Mouse (Mus musculus) thymus, adult 2 months (tissue): ENCODE measurements around the gene Epha1. TPM values are rescaled to one million over a fixed set of nuclear protein-coding genes. Genes with fewer than 3 reads are reported as not detected.

Source experiments
- DNase-seq: peaks from one replicate; pipeline ENCODE4 v3.0.0; 2021
- H3K27ac ChIP-seq: fragments of 200-500 bp; 2 replicates; pipeline ENCODE4 v1.5.1; 2012; ENCODE audit warnings: low read length, control low read depth; ENCODE audit not compliant: control insufficient read depth, insufficient read depth
- H3K27me3 ChIP-seq: fragments of 200-500 bp; 2 replicates; pipeline ENCODE4 v1.6.1; 2012; ENCODE audit warnings: mild to moderate bottlenecking, low read length, moderate library complexity, mixed read lengths; ENCODE audit not compliant: control insufficient read depth, insufficient read depth
- H3K36me3 ChIP-seq: fragments of 200-500 bp; 2 replicates; pipeline ENCODE4 v1.6.1; 2012; ENCODE audit warnings: mild to moderate bottlenecking, low read length, moderate library complexity; ENCODE audit not compliant: control insufficient read depth, insufficient read depth
- H3K4me1 ChIP-seq: fragments of 200-500 bp; replicated peaks from 2 replicates; pipeline ENCODE4 v1.6.1; 2012; ENCODE audit warnings: low read length; ENCODE audit not compliant: control insufficient read depth, insufficient read depth
- H3K4me3 ChIP-seq: fragments of 200-500 bp; 2 replicates; pipeline ENCODE4 v1.5.1; 2012; ENCODE audit warnings: mild to moderate bottlenecking, low read length, control low read depth, moderate library complexity; ENCODE audit not compliant: control insufficient read depth, insufficient read depth
- CTCF ChIP-seq: fragments of 200-500 bp; IDR thresholded peaks from 2 replicates; pipeline ENCODE4 v1.5.1; 2012; ENCODE audit warnings: mild to moderate bottlenecking, control low read depth, low read length, moderate library complexity, borderline replicate concordance; ENCODE audit not compliant: control insufficient read depth, poor library complexity, insufficient read depth; ENCODE audit errors: extremely low read depth
- POLR2A ChIP-seq: fragments of 200-500 bp; IDR thresholded peaks from 2 replicates; pipeline ENCODE4 v1.6.1; 2012; ENCODE audit warnings: mild to moderate bottlenecking, low read length, control low read depth, moderate library complexity; ENCODE audit not compliant: control insufficient read depth, poor library complexity, insufficient read depth; ENCODE audit errors: extremely low read depth
- WGBS: fragments of 180-500 bp; shearing (Covaris S2); methylation state at CpG from one replicate; pipeline ENCODE4 v1.1.7; 2018; 5-methylcytosine and 5-hydroxymethylcytosine counted together
- polyA plus RNA-seq: library from polyadenylated mRNA; depleted of rRNA; stranded (reverse); fragments of >200 nt; gene quantifications from 2 replicates; pipeline ENCODE4 v1.2.3, GENCODE M21; 2012; rRNA removed

Gene Epha1
- polyA plus RNA-seq, result 3.6 and 4.7 TPM in 2 replicates

DNA sequence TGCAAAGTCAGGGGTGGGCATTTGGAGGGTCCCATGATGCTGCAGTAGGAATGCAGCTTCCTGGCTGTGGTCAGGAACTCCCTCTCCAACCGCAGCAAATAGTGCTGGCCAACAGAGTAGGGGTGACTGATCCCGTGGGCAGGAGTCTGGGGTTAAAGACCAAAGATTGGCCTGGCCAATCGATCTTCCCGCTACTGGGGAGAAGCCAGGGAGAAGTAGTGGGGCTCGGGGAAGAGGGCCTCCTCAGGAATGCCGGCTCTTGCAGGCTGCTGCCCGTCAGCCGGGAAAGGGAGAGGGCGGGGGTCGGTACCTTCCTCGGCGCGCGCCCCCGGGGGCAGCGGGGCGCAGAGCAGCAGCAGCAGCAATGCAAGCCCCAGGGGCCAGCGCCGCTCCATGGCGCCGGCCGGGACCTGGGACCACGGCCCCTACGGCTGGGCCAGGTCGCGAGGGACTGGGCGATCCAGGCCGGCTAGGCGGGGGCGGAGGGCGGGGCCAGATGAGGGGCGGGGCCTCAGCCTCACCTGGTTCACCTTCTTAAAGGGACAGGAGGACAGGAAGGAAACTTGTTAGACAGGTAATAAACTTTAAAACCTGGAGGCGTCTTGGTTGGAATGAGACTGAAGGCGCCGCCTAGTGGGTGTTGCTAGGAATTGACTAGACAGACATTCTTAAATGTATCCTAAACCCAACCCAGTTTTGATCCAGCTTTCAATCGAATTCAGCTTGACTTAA, at the start of gene Epha1:
Gene Epha1 (minus strand): TSS at position 453 of the 732 bp plus-strand sequence.
- H3K36me3 ChIP-seq, result no peaks in the 10 kb centered on the region
- H3K4me3 ChIP-seq, result peak within 1 kb of the TSS; percentile 27
- H3K27ac ChIP-seq, result no peak within 1 kb of the TSS
- 4% methylated on average over 36 of the region's 36 CpGs for WGBS
- H3K27me3 ChIP-seq, result no peaks in the 10 kb centered on the region
- peak; percentile 71 for DNase-seq
- TF ChIP-seq CTCF (no peak), POLR2A (no peak)
- H3K4me1 ChIP-seq, result peaks cover 3% of the 10 kb centered on the region

DNA sequence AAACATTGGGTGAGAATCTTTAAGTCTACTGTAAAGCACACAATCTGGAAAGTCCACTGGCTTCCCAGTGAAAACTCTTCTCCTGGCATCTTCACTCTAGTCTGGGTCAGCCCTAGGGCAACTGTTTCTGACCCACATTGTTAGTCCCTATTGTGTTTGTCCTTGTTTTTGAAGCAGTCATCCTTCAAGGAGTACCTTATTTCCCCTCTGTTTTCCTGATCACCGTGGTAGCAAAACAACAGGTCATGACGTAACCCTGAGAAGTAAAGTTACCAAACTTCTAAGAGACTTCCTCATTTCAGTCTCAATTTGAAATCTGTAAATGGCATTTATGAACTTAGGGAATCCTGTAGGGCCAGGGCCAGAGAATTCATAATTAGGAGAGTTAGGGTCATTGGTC, 48.4 kb upstream of the Epha1 start:
- WGBS, result 46% methylated on average over 2 of the region's 2 CpGs
- no peaks in the 10 kb centered on the region for H3K4me1 ChIP-seq
- TF ChIP-seq CTCF, result no peak
- TF ChIP-seq POLR2A, result no peak
- no peaks in the 10 kb centered on the region for H3K27me3 ChIP-seq
- DNase-seq, result no peak
- H3K27ac ChIP-seq, result no peak overlapping the region
- H3K4me3 ChIP-seq, result no peak overlapping the region
- no peaks in the 10 kb centered on the region for H3K36me3 ChIP-seq

DNA sequence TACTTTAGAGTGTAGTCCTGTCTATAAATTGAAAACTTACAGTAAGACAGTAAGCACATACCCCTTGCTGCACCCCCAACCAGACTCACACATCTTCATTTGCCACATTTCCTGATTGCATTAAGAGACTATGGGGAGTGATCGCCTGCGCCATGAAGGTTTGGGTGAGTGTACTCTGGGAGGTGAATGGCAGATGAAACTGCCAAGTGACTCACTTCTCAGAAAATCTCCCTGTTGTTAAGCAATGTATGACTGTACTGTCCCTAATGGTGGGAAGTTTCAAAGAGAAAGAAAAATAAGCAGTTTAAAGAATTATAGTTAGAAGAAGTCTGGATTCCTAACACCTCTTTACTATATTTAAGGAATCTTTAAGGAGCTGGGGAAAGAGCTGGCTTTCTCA, 46.4 kb upstream of the Epha1 start:
- WGBS, result 94% methylated on average over 2 of the region's 2 CpGs
- no peaks in the 10 kb centered on the region for H3K36me3 ChIP-seq

DNA sequence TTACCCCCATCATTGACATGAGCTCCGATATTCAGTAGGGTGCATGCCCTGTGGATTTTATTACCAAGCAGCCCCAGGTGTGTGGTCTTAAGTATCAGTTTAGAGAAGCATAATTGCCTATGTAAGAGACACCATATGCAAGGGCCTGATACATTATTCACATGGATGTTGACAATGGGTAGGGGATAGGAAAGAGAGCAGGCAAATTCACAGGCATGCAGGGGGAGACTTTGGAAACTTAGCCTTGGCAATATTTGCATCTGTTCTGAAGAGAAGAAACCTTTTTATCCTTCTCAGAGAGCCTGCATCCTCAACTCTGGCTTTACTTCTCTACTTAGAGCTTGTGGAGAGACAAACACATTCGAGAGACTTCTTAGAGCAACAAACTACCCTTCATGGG, 32.1 kb upstream of the Epha1 start, which contains the start of gene Tas2r135:
Gene Tas2r135 (plus strand): TSS at position 301 of the 400 bp plus-strand sequence.
- Histone ChIP-seq H3K4me3 (no peak within 1 kb of the TSS), H3K27ac (no peak within 1 kb of the TSS), H3K36me3 (no peaks in the 10 kb centered on the region), H3K27me3 (no peaks in the 10 kb centered on the region), H3K4me1 (no peaks in the 10 kb centered on the region)
- no peak for DNase-seq
- WGBS, result 93% methylated on average over 2 of the region's 2 CpGs
- TF ChIP-seq POLR2A (no peak), CTCF (no peak)

More for the DNA sequence above, 46.4 kb upstream of the Epha1 start:
- Histone ChIP-seq H3K27ac (no peak overlapping the region), H3K27me3 (no peaks in the 10 kb centered on the region), H3K4me1 (no peaks in the 10 kb centered on the region), H3K4me3 (no peak overlapping the region)
- DNase-seq, result no peak
- TF ChIP-seq CTCF (no peak), POLR2A (no peak)

DNA sequence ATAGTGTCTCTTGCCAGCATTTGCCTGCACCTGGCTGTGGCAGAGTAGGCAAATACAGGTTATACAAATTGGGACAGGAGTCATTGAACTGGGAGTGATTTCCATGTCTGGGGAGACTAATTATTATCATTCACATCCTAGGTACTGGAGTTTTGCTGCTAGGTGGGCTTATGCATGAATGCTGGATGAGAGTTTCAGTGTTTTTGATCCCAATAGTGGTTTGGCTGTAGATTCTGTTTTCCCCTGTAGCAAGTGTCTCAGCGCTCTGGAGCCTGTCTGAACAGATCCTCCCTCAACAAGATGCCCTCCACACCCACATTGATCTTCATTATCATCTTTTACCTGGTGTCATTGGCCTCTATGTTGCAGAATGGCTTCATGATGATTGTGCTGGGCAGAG, 26.9 kb upstream of the Epha1 start, which contains the start of gene Tas2r143:
Gene Tas2r143 (plus strand): TSS at position 301 of the 400 bp plus-strand sequence.
- no peak for TF ChIP-seq CTCF
- no peak for TF ChIP-seq POLR2A
- Histone ChIP-seq H3K27me3 (no peaks in the 10 kb centered on the region), H3K27ac (no peak within 1 kb of the TSS), H3K4me1 (no peaks in the 10 kb centered on the region), H3K4me3 (no peak within 1 kb of the TSS), H3K36me3 (no peaks in the 10 kb centered on the region)
- WGBS, result 97% methylated on average over 1 of the region's 1 CpGs
- no peak for DNase-seq

DNA sequence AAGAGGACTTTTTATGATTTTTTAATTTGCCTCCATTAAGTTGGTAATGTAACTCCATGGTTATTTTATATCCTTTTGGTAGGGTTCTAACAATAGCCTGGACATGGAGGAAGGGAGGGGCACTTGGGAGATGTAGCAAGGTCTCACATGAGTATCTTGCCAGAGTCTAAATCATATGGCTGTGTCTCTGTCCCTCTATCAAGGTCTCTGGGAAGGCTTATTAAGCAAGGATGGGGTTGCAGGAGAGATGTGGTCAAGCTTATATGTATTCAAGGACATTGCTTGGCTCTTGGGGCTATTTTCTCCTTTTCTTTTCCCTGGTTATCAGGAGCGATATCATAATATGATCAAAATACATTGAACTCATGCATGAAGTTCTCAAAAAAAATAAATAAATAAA, 25.9 kb upstream of the Epha1 start:
- no peak for DNase-seq
- Histone ChIP-seq H3K27ac (no peak overlapping the region), H3K36me3 (no peaks in the 10 kb centered on the region), H3K4me3 (no peak overlapping the region), H3K27me3 (no peaks in the 10 kb centered on the region), H3K4me1 (no peaks in the 10 kb centered on the region)
- no peak for TF ChIP-seq POLR2A
- 93% methylated on average over 1 of the region's 1 CpGs for WGBS

DNA sequence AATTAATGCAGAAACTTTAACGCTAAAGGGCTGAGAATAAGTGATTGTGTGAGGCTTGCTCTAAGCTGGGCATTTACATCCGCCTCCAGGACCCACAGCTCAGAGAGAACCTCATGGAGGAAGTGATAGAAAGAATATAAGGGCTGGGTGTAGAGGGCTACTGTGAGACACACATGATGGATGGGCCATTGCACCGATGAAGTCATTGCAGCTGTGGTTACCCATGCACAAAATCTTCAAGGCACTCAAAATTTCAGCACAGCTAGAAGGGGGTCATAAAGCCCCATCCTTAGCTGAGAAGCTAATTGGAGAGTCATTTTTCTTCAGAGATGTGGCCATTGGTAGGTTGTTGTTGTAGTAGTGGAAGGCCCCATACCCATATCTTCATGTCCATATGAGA, 25.2 kb upstream of the Epha1 start:
- no peaks in the 10 kb centered on the region for H3K27me3 ChIP-seq
- H3K4me3 ChIP-seq, result no peak overlapping the region
- TF ChIP-seq CTCF (no peak), POLR2A (no peak)
- no peaks in the 10 kb centered on the region for H3K36me3 ChIP-seq
- no peaks in the 10 kb centered on the region for H3K4me1 ChIP-seq
- no peak overlapping the region for H3K27ac ChIP-seq
- 40% methylated on average over 3 of the region's 3 CpGs for WGBS
- no peak for DNase-seq
